Mouse (Mus musculus) right cerebral cortex, postnatal 10 days (tissue): Measurements from ENCODE around the gene Sh3glb1.
"Not testable (repeated sequence)": the region's sequence is repeated elsewhere in the genome, so short reads cannot be mapped to it uniquely, and the experiment has no call there.

Experiments
- DNase-seq, 2 experiments: peaks; one replicate each; pipeline ENCODE4 v3.0.0; 2021; ENCODE audit warnings: low spot score in 2 of 2

The Sh3glb1 gene

DNA sequence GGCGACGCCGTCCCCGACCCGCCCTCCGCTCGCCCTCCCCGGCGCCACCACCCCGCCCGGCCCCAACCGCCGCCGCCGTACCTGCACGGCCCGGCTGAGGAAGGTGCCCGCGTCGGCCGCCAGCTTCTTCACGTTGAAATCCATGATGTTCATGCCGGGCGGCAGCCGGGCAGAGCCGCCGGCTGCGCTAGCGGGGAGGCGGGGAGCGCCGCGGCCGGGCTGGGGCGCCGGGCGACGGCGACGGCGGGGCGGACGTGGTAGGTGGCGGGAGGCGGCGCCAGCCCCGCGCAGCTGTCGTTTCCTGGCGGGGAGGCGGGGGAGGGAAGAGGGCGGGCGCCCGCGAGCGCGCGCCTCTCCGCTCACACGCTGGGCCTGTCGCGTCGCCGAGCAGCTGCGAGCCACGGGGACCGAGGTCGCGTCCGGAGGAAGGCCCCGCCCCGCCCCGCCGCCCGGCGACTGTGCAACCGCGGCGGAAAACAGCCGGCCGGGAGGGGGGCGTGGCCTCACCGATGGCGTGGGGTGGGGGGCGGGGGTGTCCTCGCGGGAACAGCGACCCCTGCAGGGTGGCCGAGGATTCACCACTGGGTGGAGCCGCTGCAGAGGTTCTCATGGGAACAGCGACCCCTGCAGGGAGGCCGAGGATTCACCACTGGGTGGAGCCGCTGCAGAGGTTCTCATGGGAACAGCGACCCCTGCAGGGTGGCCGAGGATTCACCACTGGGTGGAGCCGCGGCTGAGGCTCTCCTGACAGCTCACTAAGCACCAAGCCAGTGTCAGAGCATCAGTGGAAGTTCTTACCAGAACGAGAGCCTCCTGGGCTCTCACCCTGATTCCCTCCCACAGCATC lies at the start of gene Sh3glb1:
Gene Sh3glb1 (minus strand): TSS at position 435 of the 847 bp plus-strand sequence.
- DNase-seq = peak; percentile 96 to 97

- DNase-seq = no peak
These were observed 45.0 kb upstream of the Sh3glb1 start for GRCm38 (mm10) chr3:144765161-144765560.

- DNase-seq = no peak
These were observed 41.3 kb upstream of the Sh3glb1 start for GRCm38 (mm10) chr3:144761454-144761853.

- no peak for DNase-seq
These were observed 40.6 kb upstream of the Sh3glb1 start, which contains the start of gene Clca3a1 for GRCm38 (mm10) chr3:144760592-144761309. Gene Clca3a1, minus strand, starts transcription at chr3:144760977.

DNA sequence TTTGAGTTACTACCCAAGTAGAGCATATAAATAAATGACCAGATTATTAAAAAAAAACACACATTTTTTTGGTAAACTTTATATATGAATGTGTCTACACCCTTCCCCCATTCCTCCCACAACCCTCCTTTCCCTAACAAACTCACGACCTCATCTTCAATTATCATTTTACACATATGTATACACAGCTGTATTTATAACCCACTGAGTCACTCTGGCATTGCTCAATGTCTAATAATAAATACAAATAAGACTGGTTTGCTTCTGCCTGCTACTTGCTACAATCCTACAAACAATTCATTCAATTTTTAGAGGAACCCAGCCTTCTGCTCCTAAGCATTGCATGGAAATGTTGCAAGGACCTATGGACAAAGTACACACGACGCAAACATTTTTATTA lies 39.6 kb upstream of the Sh3glb1 start:
- DNase-seq = no peak

GRCm38 (mm10) chr3:144756103-144756502 lies 36.0 kb upstream of the Sh3glb1 start:
- peak; percentile 32 to 35 for DNase-seq

DNA sequence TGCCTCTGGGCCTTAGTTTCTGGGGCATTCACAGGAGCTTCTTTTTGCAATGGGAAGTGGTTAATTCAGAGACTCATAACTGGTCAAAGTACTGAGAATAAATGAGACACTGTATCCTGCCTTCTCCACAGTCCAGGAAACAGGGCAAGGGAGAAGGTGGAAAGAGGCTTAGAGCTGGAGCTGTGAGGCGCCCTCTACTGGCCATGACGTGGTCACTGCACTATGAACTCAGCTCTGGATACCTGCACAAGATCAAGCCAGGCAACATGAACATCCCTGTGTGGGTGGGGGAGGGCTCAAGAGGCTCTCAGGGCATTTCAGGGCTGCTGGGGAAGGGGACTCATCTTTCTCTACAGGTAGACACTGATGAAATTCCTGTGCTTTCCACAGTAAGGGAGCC lies 33.0 kb upstream of the Sh3glb1 start:
- no peak for DNase-seq

- DNase-seq = not testable (repeated sequence)
These were observed 29.2 kb upstream of the Sh3glb1 start for GRCm38 (mm10) chr3:144749062-144749963.

GRCm38 (mm10) chr3:144747706-144748105 lies 27.6 kb upstream of the Sh3glb1 start:
- not testable (repeated sequence) for DNase-seq

- DNase-seq = not testable (repeated sequence)
These were observed 18.3 kb upstream of the Sh3glb1 start for GRCm38 (mm10) chr3:144738396-144738795.

GRCm38 (mm10) chr3:144736831-144737230 lies 16.7 kb upstream of the Sh3glb1 start:
- DNase-seq = peak; percentile 50 to 75

DNA sequence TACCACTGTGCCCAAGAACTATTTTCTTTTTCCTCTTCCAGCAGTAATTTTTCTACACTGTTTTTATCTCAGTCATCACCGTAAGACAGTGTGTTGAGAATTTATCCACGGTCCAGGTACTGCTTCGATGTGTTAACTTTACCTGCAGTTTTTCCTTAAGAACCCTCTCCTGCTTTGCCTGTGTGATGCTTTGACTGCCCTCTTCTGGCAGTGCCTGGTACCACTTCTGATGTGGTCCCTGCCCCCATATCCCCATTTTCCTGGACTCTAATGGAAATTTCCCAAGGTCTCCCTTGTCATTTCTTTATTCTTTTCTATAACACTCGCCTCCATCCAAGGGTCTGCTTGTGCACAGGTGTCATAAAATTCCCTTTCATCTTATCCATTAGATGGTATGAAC lies 3.3 kb upstream of the Sh3glb1 start:
- peak; percentile 42 to 57 for DNase-seq

DNA sequence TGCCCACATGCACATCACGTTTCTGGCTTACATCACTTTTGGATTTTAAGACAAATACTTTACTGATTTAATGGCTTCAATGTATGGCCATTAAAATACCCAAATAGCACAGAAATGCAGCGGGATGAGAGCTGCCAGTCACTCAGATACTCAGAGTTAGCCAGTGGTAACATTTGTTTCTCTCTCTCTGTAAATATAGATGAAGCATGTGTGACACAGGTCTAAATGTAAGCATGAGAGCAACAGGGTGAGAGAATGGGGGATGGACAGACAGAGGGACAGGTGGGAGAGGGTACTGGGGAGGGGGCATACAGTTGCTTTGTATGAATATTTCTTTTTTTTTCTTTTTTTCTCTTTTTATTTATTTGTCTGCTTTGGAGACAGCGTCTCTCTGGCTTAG lies 2.4 kb upstream of the Sh3glb1 start:
- not testable (repeated sequence) for DNase-seq

GRCm38 (mm10) chr3:144721860-144722256 lies 1.7 kb upstream of the Sh3glb1 start:
- no peak for DNase-seq

DNA sequence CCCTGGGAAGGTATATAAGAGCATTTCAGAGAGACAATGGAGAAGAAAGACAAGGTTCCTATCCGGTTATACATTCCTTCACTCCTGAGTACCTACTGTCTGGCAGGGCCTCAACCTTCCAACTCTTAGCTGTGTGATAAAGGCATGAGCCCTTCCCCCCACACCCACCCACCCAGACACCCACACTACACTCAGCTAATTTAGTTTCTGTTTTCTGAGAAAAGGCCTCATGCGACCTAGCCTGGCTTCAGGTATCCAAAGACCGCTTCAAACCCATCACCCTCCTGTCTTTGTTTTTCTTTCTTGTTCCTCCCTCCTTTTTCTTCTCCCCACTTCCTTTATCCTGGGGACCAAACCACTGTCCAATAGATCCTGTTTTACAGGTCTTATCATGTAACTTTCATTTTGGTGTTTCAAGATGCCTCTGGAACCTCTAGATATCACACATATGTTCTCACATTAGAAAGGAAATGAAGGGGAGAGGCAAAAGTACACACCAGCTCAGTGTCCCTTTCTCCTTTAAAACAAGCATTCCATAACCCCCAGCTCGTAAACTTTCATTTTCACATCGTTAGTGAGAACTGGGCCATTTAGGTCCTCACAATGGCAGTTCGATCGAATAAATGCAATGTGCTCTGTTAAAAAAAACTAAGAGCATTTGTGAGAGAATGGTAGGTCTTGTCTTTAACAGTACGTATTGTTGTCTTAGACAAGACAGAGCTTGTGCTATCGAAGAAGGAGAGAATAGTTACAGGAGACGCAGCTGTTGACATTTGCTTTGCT lies 1.1 kb upstream of the Sh3glb1 start:
- DNase-seq = no peak

DNA sequence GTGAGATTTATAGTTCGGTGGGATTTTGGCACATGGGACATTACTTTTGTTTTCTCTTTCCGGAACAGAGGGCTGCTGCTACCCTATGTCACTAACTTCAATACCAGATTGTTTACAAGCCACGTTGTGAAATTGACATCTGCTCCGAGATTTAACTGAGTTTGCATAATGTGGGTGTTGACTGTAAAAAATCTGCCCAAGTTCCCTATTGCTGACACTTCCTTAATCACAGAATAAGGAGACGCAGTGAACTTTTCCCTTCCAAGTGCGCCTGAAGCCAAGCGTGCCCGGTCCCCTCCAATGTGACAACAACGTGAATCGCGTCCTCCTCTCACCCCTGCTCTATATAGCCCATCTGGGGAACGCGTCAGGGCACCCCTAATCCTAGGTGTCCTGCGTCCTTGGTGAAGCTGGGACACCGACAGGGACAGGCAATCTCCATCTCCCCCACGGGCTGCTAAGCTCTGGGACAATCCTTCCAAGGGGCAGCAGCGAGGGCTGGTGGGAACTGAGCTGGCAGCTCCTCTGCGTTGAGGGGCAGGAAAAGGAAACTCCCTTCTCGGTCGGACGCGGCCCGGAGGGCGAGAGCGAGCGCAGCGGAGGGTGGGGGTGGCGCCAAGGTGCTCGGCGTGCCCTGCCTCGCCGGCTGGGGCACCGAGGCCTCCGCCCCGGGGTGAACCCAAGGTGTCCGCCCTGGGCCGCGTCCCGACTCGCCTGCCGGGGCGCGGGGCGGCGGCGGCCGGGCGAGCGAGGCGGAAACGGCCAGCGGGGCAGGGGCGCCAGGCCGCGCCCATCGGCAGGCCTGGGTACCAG lies 841 bp downstream of the Sh3glb1 start:
- DNase-seq = peak; percentile 67 to 70

GRCm38 (mm10) chr3:144718706-144719087 lies 1.4 kb downstream of the Sh3glb1 start:
- peak; percentile 42 to 52 for DNase-seq

DNA sequence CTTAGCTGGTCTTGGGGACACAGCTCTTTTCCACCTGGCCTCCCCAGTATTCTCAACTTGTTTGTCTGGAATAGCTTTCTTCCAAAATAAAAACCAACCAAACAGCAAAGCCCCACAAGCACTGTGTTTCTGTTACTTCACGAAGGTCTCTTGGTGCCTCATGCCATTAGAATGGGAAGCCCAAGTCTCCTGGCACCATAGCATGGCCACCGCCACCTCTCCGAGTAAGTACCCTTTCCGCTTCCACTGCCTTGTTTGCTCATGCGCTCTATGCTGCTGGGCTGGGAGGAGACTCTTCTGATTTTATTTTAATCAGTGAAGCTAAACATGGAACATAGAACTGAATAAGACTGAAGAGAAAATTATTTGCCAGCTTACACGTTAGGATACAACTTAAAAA lies 2.3 kb downstream of the Sh3glb1 start:
- peak in 1 of 2 experiments; percentile 31 for DNase-seq

DNA sequence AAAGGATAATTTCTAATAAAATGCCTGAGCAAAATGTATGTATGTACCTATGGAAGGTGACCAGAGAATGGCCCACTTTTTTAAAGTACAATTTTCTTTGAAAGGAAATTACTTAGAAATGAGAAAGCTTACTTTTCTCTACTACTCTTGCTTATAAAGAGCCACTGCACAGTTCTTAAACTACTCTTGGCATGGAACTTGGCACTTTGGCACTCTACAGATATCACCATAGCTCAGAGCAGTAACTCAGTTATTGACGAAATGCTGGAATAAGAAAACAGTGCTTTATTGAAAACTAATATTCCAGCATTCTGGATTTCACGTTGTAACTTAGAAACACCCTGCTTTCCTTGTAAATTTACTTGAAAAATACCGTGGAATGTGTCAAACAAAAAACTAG lies 3.0 kb downstream of the Sh3glb1 start:
- no peak for DNase-seq

- DNase-seq = no peak
These were observed 4.2 kb downstream of the Sh3glb1 start for GRCm38 (mm10) chr3:144715901-144716300.
